Mouse (Mus musculus) limb, embryonic 14.5 days (tissue): ENCODE measurements around the gene Cct3. TPM values are rescaled to one million over a fixed set of nuclear protein-coding genes. Genes with fewer than 3 reads are reported as not detected.
A peak's percentile ranks its signal among the peaks of the same experiment; 100 is the strongest.

Experiments used
- ATAC-seq: fragments of 200-750 bp; cut with Nextera tagmentation; 2 replicates; pipeline ENCODE4 v1.8.0; 2017; ENCODE audit warnings: low read depth, moderate number of reproducible peaks, moderate TSS enrichment; ENCODE audit not compliant: low FRiP score
- DNase-seq: peaks from one replicate; pipeline ENCODE4 v3.0.0-alpha.2; 2015; ENCODE audit warnings: low spot score
- H3K27ac ChIP-seq: fragments of 300-500 bp; sonication (generic); replicated peaks from 2 replicates; pipeline ENCODE4 v1.5.1; 2014; ENCODE audit warnings: low read depth, mild to moderate bottlenecking, low read length, moderate library complexity, mixed read lengths
- H3K27me3 ChIP-seq: fragments of 300-500 bp; sonication (generic); 2 replicates; pipeline ENCODE4 v1.6.1; 2014; ENCODE audit warnings: low read length, mixed read lengths; ENCODE audit not compliant: control insufficient read depth, insufficient read depth
- H3K36me3 ChIP-seq: fragments of 300-500 bp; sonication (generic); 2 replicates; pipeline ENCODE4 v1.6.1; 2014; ENCODE audit warnings: mild to moderate bottlenecking, low read length, moderate library complexity, mixed read lengths; ENCODE audit not compliant: control insufficient read depth, insufficient read depth
- H3K4me1 ChIP-seq: fragments of 300-500 bp; sonication (generic); 2 replicates; pipeline ENCODE4 v1.6.1; 2014; ENCODE audit warnings: antibody characterized with exemption, low read length, mixed read lengths; ENCODE audit not compliant: control insufficient read depth, insufficient read depth
- H3K4me2 ChIP-seq: fragments of 300-500 bp; sonication (generic); replicated peaks from 2 replicates; pipeline ENCODE4 v1.6.1; 2014; ENCODE audit warnings: low read depth, mild to moderate bottlenecking, low read length, moderate library complexity; ENCODE audit not compliant: severe bottlenecking
- H3K4me3 ChIP-seq: fragments of 300-500 bp; sonication (generic); replicated peaks from 2 replicates; pipeline ENCODE4 v1.5.1; 2014; ENCODE audit warnings: low read length
- H3K9ac ChIP-seq: fragments of 300-500 bp; sonication (generic); 2 replicates; pipeline ENCODE4 v1.6.1; 2014; ENCODE audit warnings: mild to moderate bottlenecking, low read depth, low read length, moderate library complexity; ENCODE audit not compliant: severe bottlenecking
- H3K9me3 ChIP-seq: fragments of 300-500 bp; sonication (generic); 2 replicates; pipeline ENCODE4 v1.6.1; 2016; ENCODE audit warnings: low read length; ENCODE audit not compliant: control insufficient read depth
- POLR2A ChIP-seq: fragments of 200-500 bp; IDR thresholded peaks from 2 replicates; pipeline ENCODE4 v1.8.0; 2012; ENCODE audit warnings: inconsistent platforms, mild to moderate bottlenecking, moderate library complexity, borderline replicate concordance; ENCODE audit not compliant: insufficient read depth, insufficient read length; ENCODE audit errors: extremely low read depth
- WGBS: fragments of 180-500 bp; shearing (Covaris S2); extraction: QIAGEN DNeasy Blood & Tissue Kit; methylation state at CpG from one replicate; pipeline ENCODE4 v1.1.7; 2014; 5-methylcytosine and 5-hydroxymethylcytosine counted together
- polyA plus RNA-seq, 2 experiments: library from polyadenylated mRNA; depleted of rRNA in 1 of 2; stranded (reverse) in 1 of 2; unstranded in 1 of 2; fragments of >200 nt; fragmentation: Nextera tagmentation in 1 of 2; extraction: Ambion mirVana in 1 of 2; gene quantifications; 2 replicates each; pipeline versions ENCODE4 v1.2.1 to v1.2.3; 2012 to 2014

Cct3 gene
- polyA plus RNA-seq, 2 experiments = 326 to 516 TPM

GRCm38 (mm10) chr3:88337367-88338020 is 40.6 kb downstream of the Cct3 start:
- no peak for ATAC-seq
- H3K4me2 ChIP-seq = peak overlapping the region; percentile 64; the same call in 1 of the 2 replicates
- 0 out of 2 replicates have a peak overlapping the region, but pooled peaks have one; percentile 80 for H3K4me3 ChIP-seq
- no peaks in the 10 kb centered on the region for H3K27me3 ChIP-seq
- DNase-seq = no peak
- H3K9ac ChIP-seq = peak overlapping the region; percentile 41; the same call in 1 of the 2 replicates
- H3K36me3 ChIP-seq = peaks cover 12% of the 10 kb centered on the region
- TF ChIP-seq POLR2A = no peak
- H3K9me3 ChIP-seq = no peaks in the 10 kb centered on the region
- WGBS = 80% methylated on average over 11 of the region's 11 CpGs
- H3K4me1 ChIP-seq = peaks cover 12% of the 10 kb centered on the region
- no peak overlapping the region for H3K27ac ChIP-seq

DNA sequence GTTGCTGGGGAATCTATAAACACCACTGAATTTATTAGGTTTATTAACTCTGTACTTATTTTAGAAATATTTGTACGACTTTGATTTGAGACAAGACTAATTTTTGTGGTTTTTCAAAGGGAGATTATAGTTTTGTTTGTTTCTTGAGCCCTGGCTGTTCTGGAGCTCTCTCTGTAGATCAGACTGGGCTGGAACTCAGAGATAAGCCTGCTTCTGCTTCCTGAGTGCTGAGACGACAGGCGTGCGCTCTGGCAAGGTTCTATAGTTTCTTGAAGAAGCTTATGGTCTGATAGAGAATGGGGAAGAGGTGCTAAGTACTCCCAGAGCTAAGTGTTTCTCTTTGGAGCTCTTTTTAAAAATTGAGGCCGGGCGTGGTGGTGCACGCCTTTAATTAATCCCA is 41.4 kb downstream of the Cct3 start:
- ATAC-seq = no peak

DNA sequence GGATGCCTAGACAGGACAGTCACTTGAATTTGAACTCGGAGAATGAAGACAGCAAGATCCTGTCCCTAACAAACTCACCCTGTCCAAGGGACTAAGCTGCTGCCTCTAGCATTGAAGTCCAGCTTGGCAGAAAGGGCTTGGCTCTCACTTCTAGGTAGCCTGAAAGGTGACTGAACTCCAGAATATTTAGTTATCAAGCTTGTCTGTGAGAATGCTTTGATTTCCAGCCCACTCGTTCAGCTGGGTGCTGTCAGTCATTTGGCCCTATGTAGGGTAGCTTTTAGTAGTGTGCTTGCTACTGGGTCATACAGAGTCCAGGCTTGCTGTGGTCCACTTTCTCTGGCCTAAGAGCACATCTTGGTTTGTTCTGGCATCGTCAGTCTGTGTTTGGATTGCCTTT is 42.1 kb downstream of the Cct3 start:
- no peak overlapping the region for H3K4me2 ChIP-seq
- peaks cover 27% of the 10 kb centered on the region for H3K36me3 ChIP-seq
- H3K9ac ChIP-seq = no peak overlapping the region
- TF ChIP-seq POLR2A = no peak
- no peaks in the 10 kb centered on the region for H3K9me3 ChIP-seq
- no peaks in the 10 kb centered on the region for H3K27me3 ChIP-seq
- DNase-seq = no peak
- WGBS = 81% methylated on average over 3 of the region's 3 CpGs
- H3K27ac ChIP-seq = no peak overlapping the region
- H3K4me3 ChIP-seq = no peak overlapping the region
- peaks cover 12% of the 10 kb centered on the region for H3K4me1 ChIP-seq
- ATAC-seq = no peak

More for the DNA sequence above, 41.4 kb downstream of the Cct3 start:
- 89% methylated on average over 7 of the region's 7 CpGs for WGBS
- Histone ChIP-seq H3K4me1 (peaks cover 12% of the 10 kb centered on the region), H3K9ac (no peak overlapping the region), H3K27me3 (no peaks in the 10 kb centered on the region), H3K4me2 (no peak overlapping the region), H3K36me3 (peaks cover 20% of the 10 kb centered on the region), H3K9me3 (no peaks in the 10 kb centered on the region), H3K27ac (no peak overlapping the region), H3K4me3 (no peak overlapping the region)
- DNase-seq = no peak
- no peak for TF ChIP-seq POLR2A

DNA sequence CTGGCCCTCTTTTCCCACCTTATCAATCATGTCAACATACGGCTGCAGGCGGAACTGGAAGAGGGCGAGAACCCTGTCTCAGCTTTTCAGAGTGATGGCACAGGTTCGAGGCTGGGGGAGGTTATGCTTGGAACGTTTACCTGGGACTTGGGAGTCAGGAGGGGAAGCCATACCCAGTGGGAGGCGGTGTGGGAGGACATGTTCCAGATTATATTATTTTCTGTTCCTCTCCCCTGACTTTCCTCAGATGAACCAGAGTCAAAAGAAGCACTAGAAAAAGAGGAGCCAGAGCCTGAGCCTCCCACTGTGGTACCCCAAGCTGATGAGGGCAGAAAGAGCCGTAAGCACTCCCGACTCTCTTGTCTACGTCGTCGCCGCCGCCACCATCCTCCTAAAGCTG is 53.8 kb downstream of the Cct3 start:
- WGBS = 88% methylated on average over 13 of the region's 13 CpGs
- Histone ChIP-seq H3K4me1 (no peaks in the 10 kb centered on the region), H3K36me3 (peaks cover 100% of the 10 kb centered on the region), H3K4me2 (no peak overlapping the region), H3K9me3 (no peaks in the 10 kb centered on the region), H3K27me3 (no peaks in the 10 kb centered on the region), H3K4me3 (no peak overlapping the region), H3K9ac (no peak overlapping the region), H3K27ac (no peak overlapping the region)
- DNase-seq (no peak), ATAC-seq (no peak)
- TF ChIP-seq POLR2A = no peak

DNA sequence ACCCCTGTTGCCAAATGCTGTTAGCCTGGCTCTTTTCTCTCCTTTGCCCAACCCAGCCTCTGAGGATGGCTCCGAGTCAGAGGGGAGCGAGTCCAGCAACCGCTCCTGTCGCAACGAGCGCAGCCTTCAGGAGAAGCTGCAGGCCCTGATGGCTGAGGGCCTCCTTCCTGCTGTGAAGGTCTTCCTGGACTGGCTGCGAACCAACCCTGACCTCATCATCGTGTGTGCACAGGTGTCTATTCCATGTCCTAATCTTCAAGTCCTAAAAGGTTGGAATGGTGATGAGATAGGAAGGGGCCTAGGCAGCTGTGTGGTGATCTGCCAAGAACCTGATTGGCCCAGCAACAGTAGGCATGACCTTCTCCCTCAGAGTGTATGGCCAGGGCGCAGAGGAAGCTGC is 56.0 kb downstream of the Cct3 start:
- peaks cover 100% of the 10 kb centered on the region for H3K36me3 ChIP-seq
- H3K27me3 ChIP-seq = no peaks in the 10 kb centered on the region
- H3K27ac ChIP-seq = no peak overlapping the region
- WGBS = 87% methylated on average over 9 of the region's 9 CpGs
- H3K9ac ChIP-seq = no peak overlapping the region
- H3K4me2 ChIP-seq = no peak overlapping the region
- no peaks in the 10 kb centered on the region for H3K4me1 ChIP-seq
- ATAC-seq (no peak), DNase-seq (no peak)
- TF ChIP-seq POLR2A = no peak
- no peak overlapping the region for H3K4me3 ChIP-seq
- no peaks in the 10 kb centered on the region for H3K9me3 ChIP-seq
